Mouse (Mus musculus) embryonic fibroblast, embryonic 13.5 days (primary cell): ENCODE results near the gene Htra3. TPM values are rescaled to one million over a fixed set of nuclear protein-coding genes. Genes with fewer than 3 reads are reported as not detected.

Experiments used
- H3K27ac ChIP-seq: 2 replicates; pipeline ENCODE4 v1.5.1; 2012; ENCODE audit warnings: low read length, control low read depth, inconsistent platforms; ENCODE audit not compliant: insufficient read depth
- H3K4me1 ChIP-seq: 2 replicates; pipeline ENCODE4 v1.6.1; 2011; ENCODE audit warnings: low read length; ENCODE audit not compliant: control insufficient read depth, insufficient read depth
- H3K4me3 ChIP-seq: 2 replicates; pipeline ENCODE4 v1.5.1; 2011; ENCODE audit warnings: mild to moderate bottlenecking, control low read depth, low read length; ENCODE audit not compliant: insufficient read depth
- CTCF ChIP-seq: IDR thresholded peaks from 2 replicates; pipeline ENCODE4 v1.5.1; 2011; ENCODE audit warnings: mild to moderate bottlenecking, control low read depth, low read length, moderate library complexity, borderline replicate concordance; ENCODE audit not compliant: insufficient read depth
- POLR2A ChIP-seq: IDR thresholded peaks from 2 replicates; pipeline ENCODE4 v1.6.1; 2011; ENCODE audit warnings: low read depth, mild to moderate bottlenecking, control low read depth, low read length, moderate library complexity
- polyA plus RNA-seq: library from polyadenylated mRNA; stranded (reverse); fragments of >200 nt; gene quantifications from 2 replicates; pipeline ENCODE4 v1.2.4, GENCODE M21; 2011; ENCODE audit warnings: low read depth; ENCODE audit not compliant: missing spikeins, insufficient read length

Htra3 gene
- polyA plus RNA-seq, 1 experiment, result 19.2 TPM

DNA sequence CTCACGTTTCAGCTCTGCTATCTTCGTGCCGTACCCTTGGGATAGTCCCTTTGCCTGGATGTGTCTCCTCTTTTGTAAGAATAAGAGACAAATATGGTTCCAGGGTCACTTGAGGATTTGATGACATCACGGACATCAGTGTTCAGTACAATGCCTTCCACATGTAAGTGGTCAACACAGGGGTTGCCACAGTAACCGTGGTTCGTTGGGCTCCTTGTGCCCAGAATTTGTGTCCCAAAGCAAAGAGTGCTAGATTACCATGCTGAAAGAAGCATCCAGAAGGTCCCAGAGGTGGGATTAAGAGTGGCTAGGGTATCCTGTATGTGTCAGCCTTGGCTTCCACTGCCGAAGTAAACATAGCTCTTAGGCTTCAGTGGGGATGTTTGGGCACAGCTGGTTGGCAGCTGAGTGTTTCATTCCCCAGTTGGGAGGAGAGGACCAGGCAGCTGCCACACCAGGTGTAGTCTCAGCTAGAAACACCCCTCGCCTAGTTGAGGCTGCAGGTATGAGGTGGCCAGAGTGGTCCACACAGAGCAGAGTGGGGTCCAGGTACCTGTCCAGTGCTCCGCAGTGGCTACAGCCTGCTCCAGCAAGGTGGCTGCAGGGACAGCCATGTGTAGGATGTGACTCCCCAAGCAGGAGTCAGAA is 36.1 kb downstream of the Htra3 start:
- Histone ChIP-seq H3K4me1 (no peaks in the 10 kb centered on the region; the same call in 1 of the 2 replicates), H3K27ac (no peak overlapping the region), H3K4me3 (no peak overlapping the region)
- TF ChIP-seq CTCF (no peak), POLR2A (no peak)

DNA sequence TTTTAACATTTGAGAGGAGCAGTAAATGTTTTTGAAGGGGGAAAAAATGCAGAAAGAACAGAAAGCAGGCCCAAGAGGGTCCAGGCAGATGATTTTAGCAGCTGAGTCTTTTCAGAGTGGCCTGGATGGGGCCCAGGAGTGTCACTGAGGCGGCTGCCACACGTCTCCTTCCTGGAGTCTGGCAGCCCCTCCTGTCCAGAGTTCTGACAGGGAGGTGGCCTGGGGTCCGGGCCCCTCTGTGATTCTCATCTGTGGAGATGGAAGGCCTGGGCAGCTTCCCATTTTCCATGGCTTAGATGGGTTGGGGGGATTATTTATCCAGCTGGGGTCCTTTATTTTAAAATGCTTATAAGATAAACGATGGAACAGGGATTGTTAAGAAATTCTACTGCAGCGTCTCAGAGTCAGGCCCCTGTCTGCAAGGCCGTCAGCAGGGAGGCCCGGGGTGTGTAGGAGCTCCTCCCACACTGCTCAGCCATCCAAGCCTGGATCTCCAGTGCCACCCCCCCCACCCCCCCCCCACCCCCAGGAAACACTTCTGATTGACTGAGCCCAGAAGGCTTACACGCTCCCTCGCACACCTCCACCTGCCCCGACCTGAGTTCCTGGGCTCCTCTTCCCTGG is 37.5 kb downstream of the Htra3 start:
- H3K27ac ChIP-seq, result no peak overlapping the region
- TF ChIP-seq POLR2A (no peak), CTCF (no peak)
- no peak overlapping the region for H3K4me3 ChIP-seq
- no peaks in the 10 kb centered on the region; the same call in 1 of the 2 replicates for H3K4me1 ChIP-seq

DNA sequence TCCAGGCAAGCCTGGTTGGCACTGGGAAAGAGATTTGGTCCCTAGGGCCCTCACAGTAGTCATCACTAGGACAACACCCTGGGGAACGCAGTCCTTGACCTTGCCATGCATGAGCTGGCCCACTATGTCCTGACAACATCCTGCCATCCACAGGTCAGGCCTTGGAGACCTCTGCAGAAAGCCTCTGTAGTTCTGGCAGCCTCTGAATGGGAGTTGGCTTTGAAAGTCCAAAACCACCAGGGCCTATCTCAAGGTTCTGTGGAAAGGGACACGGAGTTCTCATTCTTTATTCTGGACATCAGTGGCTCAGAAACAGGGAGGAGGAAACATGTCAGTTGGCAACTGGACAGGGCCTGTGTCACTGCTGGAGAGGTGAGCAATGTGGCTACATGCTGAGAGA is 43.6 kb downstream of the Htra3 start:
- Histone ChIP-seq H3K4me1 (no peaks in the 10 kb centered on the region), H3K27ac (no peak overlapping the region), H3K4me3 (no peak overlapping the region)
- TF ChIP-seq POLR2A, result no peak
- no peak for TF ChIP-seq CTCF

DNA sequence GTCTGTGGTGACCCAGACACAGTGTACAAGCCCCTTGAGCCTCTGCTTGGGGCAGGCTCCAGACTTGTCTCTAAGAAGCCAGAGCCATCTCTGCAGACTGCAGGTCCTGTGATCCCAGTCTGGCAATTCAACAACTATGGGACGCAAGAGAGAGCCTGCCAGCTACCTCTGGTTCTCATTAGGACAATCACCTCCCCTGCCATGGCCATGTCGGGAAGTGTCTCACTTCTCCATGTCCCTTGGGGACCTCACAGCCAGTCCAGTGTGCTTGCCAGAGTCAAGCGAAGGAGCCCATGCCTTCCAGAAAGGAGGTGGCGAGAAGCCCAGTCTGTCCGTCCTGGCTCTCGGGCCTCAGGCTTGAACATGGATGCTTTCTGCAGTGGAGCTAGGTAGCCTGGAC is 46.7 kb downstream of the Htra3 start:
- no peak for TF ChIP-seq CTCF
- TF ChIP-seq POLR2A, result no peak
- Histone ChIP-seq H3K4me3 (no peak overlapping the region), H3K4me1 (no peaks in the 10 kb centered on the region), H3K27ac (no peak overlapping the region)

DNA sequence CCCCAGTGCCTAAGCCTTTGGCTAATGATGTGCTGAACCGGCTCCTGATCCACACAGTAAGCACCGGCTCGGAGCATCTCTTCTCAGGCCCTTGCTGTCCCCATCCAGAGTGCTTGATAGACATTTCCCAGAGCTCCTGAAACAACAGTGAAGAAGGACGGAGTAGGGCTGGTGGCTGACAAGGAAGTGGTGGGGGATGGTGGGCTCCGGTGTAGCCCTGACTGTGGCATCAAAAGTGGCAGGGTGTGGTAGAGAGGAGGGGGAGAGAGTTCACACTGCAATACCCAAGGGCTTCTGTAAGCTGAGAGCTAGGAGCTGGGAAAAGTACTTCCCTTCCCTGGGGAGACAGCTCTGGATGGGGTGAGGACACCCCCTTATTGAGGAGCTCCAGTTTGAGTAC is 47.8 kb downstream of the Htra3 start:
- Histone ChIP-seq H3K4me1 (no peaks in the 10 kb centered on the region), H3K27ac (no peak overlapping the region), H3K4me3 (no peak overlapping the region)
- TF ChIP-seq POLR2A, result no peak
- TF ChIP-seq CTCF, result no peak

DNA sequence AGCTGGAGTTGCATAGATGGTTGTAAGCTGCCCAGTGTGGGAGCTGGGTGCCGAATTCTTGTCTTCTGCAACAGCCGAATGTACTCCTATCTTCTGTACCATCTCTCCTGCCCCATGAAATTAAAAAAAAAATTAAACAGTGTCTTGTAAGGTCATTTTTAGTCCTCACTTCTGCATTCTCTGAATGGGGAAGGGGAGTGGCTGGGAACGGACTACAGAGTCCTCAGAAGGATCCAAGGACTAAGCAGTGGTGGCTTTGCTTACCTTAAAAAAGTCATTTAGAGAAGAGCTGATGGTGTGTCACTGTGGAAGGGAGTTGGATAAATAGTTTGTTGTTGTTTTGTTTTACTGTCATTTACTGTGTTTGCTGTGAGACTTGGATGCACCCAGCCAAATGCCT is 48.4 kb downstream of the Htra3 start:
- TF ChIP-seq CTCF (no peak), POLR2A (no peak)
- Histone ChIP-seq H3K27ac (no peak overlapping the region), H3K4me1 (no peaks in the 10 kb centered on the region), H3K4me3 (no peak overlapping the region)

DNA sequence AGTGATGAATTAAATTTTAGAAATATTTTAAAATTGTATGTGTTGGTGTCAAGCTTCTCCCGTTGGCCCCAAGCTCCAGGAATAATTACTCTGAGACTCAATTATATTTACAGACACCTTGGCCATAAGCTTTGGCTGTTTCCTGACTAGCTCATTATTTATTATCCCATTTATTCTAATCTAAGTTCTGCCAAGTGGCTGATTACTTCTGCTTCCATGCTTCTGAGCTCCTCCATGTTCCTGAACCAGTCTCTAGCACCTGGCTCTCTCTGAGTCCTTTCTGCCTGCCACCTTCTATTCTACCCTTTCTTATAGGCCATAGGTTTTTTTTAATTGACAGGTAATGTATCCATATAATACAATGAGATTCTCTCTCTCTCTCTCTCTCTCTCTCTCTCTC is 48.9 kb downstream of the Htra3 start:
- H3K27ac ChIP-seq, result no peak overlapping the region
- TF ChIP-seq POLR2A (no peak), CTCF (no peak)
- no peak overlapping the region for H3K4me3 ChIP-seq
- H3K4me1 ChIP-seq, result no peaks in the 10 kb centered on the region

DNA sequence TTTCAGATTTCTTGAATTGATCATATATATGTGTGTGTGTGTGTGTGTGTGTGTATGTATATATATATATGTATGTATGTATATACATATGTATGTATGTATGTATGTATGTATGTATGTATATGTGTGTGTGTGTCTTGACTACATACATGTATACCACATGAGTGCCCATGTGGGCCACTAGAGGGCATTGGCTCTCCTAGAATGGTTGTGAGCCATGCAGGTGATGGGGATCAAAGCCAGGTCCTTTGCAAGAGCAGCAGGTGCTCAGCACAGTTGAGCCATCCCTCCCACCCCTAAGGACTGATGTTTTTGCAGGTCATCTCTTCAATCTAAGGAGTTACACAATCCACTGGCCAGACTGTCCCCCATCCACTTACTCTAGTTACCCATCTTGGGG is 50.2 kb downstream of the Htra3 start:
- H3K4me3 ChIP-seq, result no peak overlapping the region
- H3K27ac ChIP-seq, result no peak overlapping the region
- no peak for TF ChIP-seq CTCF
- TF ChIP-seq POLR2A, result no peak
- H3K4me1 ChIP-seq, result no peaks in the 10 kb centered on the region

DNA sequence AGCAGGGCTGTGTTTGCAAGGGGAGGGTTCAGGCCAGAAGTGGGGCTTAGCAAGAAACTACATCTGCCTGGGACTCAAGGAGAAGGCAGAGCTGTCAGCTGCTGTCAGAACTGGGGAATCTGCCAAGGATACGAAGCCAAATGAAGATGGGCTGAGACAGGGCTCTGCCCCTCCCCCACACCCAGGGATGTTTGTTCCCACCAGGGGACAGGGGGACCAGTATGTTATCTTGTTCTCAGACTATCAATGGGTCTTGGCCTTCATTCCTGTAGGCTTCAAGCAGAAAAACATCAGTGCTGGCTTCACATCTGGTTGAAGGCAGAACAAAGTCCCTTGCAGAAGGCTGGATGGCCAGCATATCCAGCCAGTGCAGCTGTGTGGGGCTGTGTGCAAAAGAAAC is 50.9 kb downstream of the Htra3 start:
- H3K4me1 ChIP-seq, result no peaks in the 10 kb centered on the region
- TF ChIP-seq POLR2A, result no peak
- no peak for TF ChIP-seq CTCF
- no peak overlapping the region for H3K27ac ChIP-seq
- no peak overlapping the region for H3K4me3 ChIP-seq

DNA sequence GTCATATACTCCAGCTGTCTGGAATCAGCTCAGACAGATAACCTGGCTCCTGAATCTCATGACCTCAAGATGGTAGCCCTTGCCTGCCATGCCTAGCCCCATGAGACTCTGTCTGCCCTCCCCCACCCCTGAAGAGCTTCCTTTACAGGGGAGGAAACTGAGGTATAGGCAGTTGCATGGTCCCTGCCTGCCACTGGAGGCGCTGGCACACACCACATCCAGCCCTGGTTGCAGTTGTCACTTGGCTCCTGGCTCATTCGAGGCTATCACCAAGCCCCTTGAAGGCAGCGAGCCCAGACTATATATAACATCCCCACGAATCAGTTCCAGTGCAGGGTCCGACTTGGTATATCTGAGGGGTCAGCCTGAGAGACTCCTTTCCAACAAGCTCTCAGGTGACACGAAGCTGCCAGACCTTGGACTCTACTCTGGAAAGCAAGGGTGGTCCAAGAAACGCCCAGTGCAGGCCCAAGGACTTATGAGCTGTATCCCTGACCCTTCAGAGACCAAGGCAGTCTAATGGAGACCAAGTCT is 52.2 kb downstream of the Htra3 start:
- Histone ChIP-seq H3K27ac (no peak overlapping the region), H3K4me1 (no peaks in the 10 kb centered on the region), H3K4me3 (no peak overlapping the region)
- TF ChIP-seq CTCF (no peak; the same call in 1 of the 2 replicates), POLR2A (no peak)

DNA sequence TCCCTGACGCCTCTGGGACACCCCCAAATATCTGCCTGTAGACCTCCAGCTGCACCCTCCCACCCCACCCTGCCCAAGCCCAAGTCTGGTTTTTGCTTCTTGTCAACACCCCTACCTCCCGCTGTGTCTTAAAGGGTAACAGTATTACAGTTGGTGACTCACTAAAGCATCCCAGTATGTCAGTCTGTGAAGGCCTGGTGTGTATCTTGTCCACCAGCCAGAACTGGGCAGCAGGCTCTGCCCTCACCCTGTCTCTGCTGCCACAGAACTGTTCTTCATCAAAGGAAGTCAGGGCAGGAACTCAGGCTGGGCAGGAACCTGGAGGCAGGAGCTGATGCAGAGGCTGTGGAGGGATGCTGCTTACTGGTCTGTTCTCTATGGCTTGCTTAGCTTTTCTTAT is 53.2 kb downstream of the Htra3 start:
- no peak overlapping the region for H3K4me3 ChIP-seq
- H3K4me1 ChIP-seq, result no peaks in the 10 kb centered on the region
- TF ChIP-seq CTCF, result no peak
- no peak for TF ChIP-seq POLR2A
- no peak overlapping the region for H3K27ac ChIP-seq
